In genomic region chr19:61039151-61039550, GRCm38 (mm10) we compare ENCODE assay signal across 28 mouse cellular contexts.
DNase-seq lines count a peak whose midpoint lies in the region; ATAC-seq and TF ChIP-seq lines count a peak whose summit lies in the region.
"Had no signal": no experiment of that assay in that cellular context is flagged by ENCODE, and none has a peak within 500 bp of the region (broad histone marks: within the 10 kb centered on the region; RNA-seq: fewer than 3 reads in every experiment).

No protein-coding gene starts in this region.

- no peak overlapping the region for H3K4me3 ChIP-seq in heart, embryonic 12.5 days
- no peak overlapping the region for H3K4me3 ChIP-seq in heart, adult 2 months
- H3K4me3 ChIP-seq: embryonic facial prominence, embryonic 13.5 days; embryonic facial prominence, embryonic 15.5 days; erythroblast, embryonic 14.5 days; forebrain, embryonic 10.5 days; forebrain, embryonic 12.5 days had no signal

- H3K9me3 ChIP-seq in heart, embryonic 12.5 days (replicated peaks): no peaks in the 10 kb centered on the region
- H3K9me3 ChIP-seq: embryonic facial prominence, embryonic 13.5 days; embryonic facial prominence, embryonic 15.5 days; forebrain, embryonic 10.5 days; forebrain, embryonic 12.5 days; G1E had no signal

- 0 out of 2 replicates have a peak, but pooled peaks have one; percentile 39 for TF ChIP-seq EP300 in heart, adult 2 months (IDR thresholded peaks at IDR 0.05; ENCODE audit: insufficient read depth, low read depth, low read length)

- 0 out of 2 replicates have a peak, but pooled peaks cover 2% of the 10 kb centered on the region for H3K79me2 ChIP-seq in heart, adult 2 months (replicated peaks; ENCODE audit: control insufficient read depth, insufficient read depth, low read length)

- no peak for TF ChIP-seq CTCF in heart, adult 2 months (IDR thresholded peaks at IDR 0.05)

- intact Hi-C loops in heart, adult 2 months (cut with DNase I): no loop called here
- intact Hi-C loops in heart, postnatal 14 days (cut with DNase I): no loop called here

- no peak overlapping the region for H3K4me2 ChIP-seq in heart, embryonic 12.5 days
- H3K4me2 ChIP-seq: embryonic facial prominence, embryonic 13.5 days; embryonic facial prominence, embryonic 15.5 days; forebrain, embryonic 12.5 days had no signal

- peaks cover 3% of the 10 kb centered on the region; the same call in 1 of the 2 replicates for H3K36me3 ChIP-seq in heart, embryonic 12.5 days
- H3K36me3 ChIP-seq in heart, adult 2 months (ENCODE audit: control insufficient read depth, insufficient read depth, low read length): peaks cover 2% of the 10 kb centered on the region
- H3K36me3 ChIP-seq: embryonic facial prominence, embryonic 15.5 days; forebrain, embryonic 10.5 days; forebrain, embryonic 12.5 days; G1E had no signal

- no peaks in the 10 kb centered on the region for H3K4me1 ChIP-seq in heart, embryonic 12.5 days (replicated peaks)
- peaks cover 4% of the 10 kb centered on the region for H3K4me1 ChIP-seq in heart, adult 2 months (ENCODE audit: control insufficient read depth, insufficient read depth, low read length)
- H3K4me1 ChIP-seq: embryonic facial prominence, embryonic 13.5 days; embryonic facial prominence, embryonic 15.5 days; forebrain, embryonic 10.5 days; forebrain, embryonic 12.5 days had no signal

- DNase-seq in heart, adult 11 months: peak; percentile 91
- DNase-seq in heart, adult 2 months: no peak
- DNase-seq in heart, postnatal 14 days: no peak
- DNase-seq in brain, adult 2 months (ENCODE audit: low read depth, low spot score): peak; percentile 15
- DNase-seq: adrenal gland, adult 8-10 months; adrenal gland, postnatal 14 days; adrenal gland, postnatal 36 days; B cell, adult 2 months; cerebellum, adult 11 months; cerebellum, adult 18-20 months; cerebellum, adult 8-10 months; cerebellum, adult 9-11 months; cerebellum, postnatal 14 days; cerebellum, postnatal 36 days; embryo, embryonic 11 days had no signal

- H3K9ac ChIP-seq in heart, embryonic 12.5 days: no peak overlapping the region
- no peak overlapping the region for H3K9ac ChIP-seq in heart, adult 2 months (ENCODE audit: low read depth, low read length)
- H3K9ac ChIP-seq: embryonic facial prominence, embryonic 13.5 days; embryonic facial prominence, embryonic 15.5 days; forebrain, embryonic 12.5 days had no signal

- no peaks in the 10 kb centered on the region for H3K27me3 ChIP-seq in heart, embryonic 12.5 days (replicated peaks)
- H3K27me3 ChIP-seq in heart, adult 2 months (ENCODE audit: control insufficient read depth, insufficient read depth, low read length): no peaks in the 10 kb centered on the region
- H3K27me3 ChIP-seq: CH12.LX; embryonic facial prominence, embryonic 13.5 days; embryonic facial prominence, embryonic 15.5 days; forebrain, embryonic 12.5 days; Patski had no signal

- no peak for TF ChIP-seq POLR2A in heart, adult 2 months (IDR thresholded peaks at IDR 0.05; ENCODE audit: insufficient read depth, low read depth, low read length)

- ATAC-seq in heart, embryonic 12.5 days (ENCODE audit: insufficient number of reproducible peaks, low FRiP score): no peak
- ATAC-seq: activated CD4-positive, CD25-positive, alpha-beta regulatory T cell, adult 4 months; CD4-positive, CD25-positive, alpha-beta regulatory T cell, adult 4 months; forebrain, embryonic 14.5 days; forebrain, embryonic 16.5 days; Patski had no signal

- H3K27ac ChIP-seq in heart, embryonic 12.5 days (ENCODE audit: poor library complexity, severe bottlenecking): no peak overlapping the region
- no peak overlapping the region for H3K27ac ChIP-seq in heart, adult 2 months
- H3K27ac ChIP-seq: embryonic facial prominence, embryonic 13.5 days; embryonic facial prominence, embryonic 15.5 days; forebrain, embryonic 10.5 days; forebrain, embryonic 12.5 days had no signal

Comparison
In these comparisons a context has a peak if more than half of its experiments do, and no peak if none do; other contexts are left out.
1. DNase-seq: peak in heart, adult 11 months (single experiment) and brain, adult 2 months (single experiment); none in heart, adult 2 months (0 of 2) and heart, postnatal 14 days (0 of 2).